Mouse (Mus musculus): Measurements from ENCODE around the gene Mllt1.

GRCm38 (mm10) chr17:56848785-56849184, 86.4 kb downstream of the Mllt1 start:
- TF ChIP-seq POLR2A (IDR thresholded peaks at IDR 0.05; ENCODE audit: low read depth, low read length) (no peak), CTCF (IDR thresholded peaks at IDR 0.05; ENCODE audit: borderline replicate concordance, insufficient read depth, low read length) (no peak)
